Mouse (Mus musculus) liver, postnatal 0 days (tissue): ENCODE data around the gene Rpl5. TPM values are rescaled to one million over a fixed set of nuclear protein-coding genes. Genes with fewer than 3 reads are reported as not detected.

ENCODE experiments used
- ATAC-seq: fragments of 200-750 bp; cut with Nextera tagmentation; 2 replicates; pipeline ENCODE4 v1.8.0; 2017; ENCODE audit warnings: mild to moderate bottlenecking, moderate library complexity
- DNase-seq: peaks from one replicate; pipeline ENCODE4 v3.0.0-alpha.2; 2016
- H3K27ac ChIP-seq: fragments of 300-500 bp; sonication (generic); 2 replicates; pipeline ENCODE4 v1.5.1; 2014; ENCODE audit warnings: antibody characterized with exemption, moderate library complexity, mild to moderate bottlenecking, low read depth
- H3K27me3 ChIP-seq: fragments of 300-500 bp; sonication (generic); 2 replicates; pipeline ENCODE4 v1.6.1; 2014; ENCODE audit warnings: low read length, control low read depth, mixed read lengths; ENCODE audit not compliant: insufficient read depth
- H3K36me3 ChIP-seq: fragments of 300-500 bp; sonication (generic); replicated peaks from 2 replicates; pipeline ENCODE4 v1.6.1; 2014; ENCODE audit warnings: mild to moderate bottlenecking, control low read depth, low read length, moderate library complexity, mixed read lengths; ENCODE audit not compliant: insufficient read depth
- H3K4me1 ChIP-seq: fragments of 300-500 bp; sonication (generic); 2 replicates; pipeline ENCODE4 v1.6.1; 2014; ENCODE audit warnings: antibody characterized with exemption, mild to moderate bottlenecking, control low read depth; ENCODE audit not compliant: insufficient read depth
- H3K4me2 ChIP-seq: fragments of 300-500 bp; sonication (generic); 2 replicates; pipeline ENCODE4 v1.6.1; 2014; ENCODE audit warnings: low read depth, mild to moderate bottlenecking, low read length, moderate library complexity, mixed read lengths
- H3K4me3 ChIP-seq: fragments of 300-500 bp; sonication (generic); 2 replicates; pipeline ENCODE4 v1.5.1; 2014; ENCODE audit warnings: low read depth, low read length
- H3K9ac ChIP-seq: fragments of 300-500 bp; sonication (generic); replicated peaks from 2 replicates; pipeline ENCODE4 v1.6.1; 2014; ENCODE audit warnings: mild to moderate bottlenecking, moderate library complexity
- H3K9me3 ChIP-seq: fragments of 300-500 bp; sonication (generic); 2 replicates; pipeline ENCODE4 v1.6.1; 2016; ENCODE audit warnings: mild to moderate bottlenecking, control low read depth, low read length, mixed read lengths
- CTCF ChIP-seq: sonication (generic); IDR thresholded peaks from 2 replicates; pipeline ENCODE4 v1.5.1; 2016; ENCODE audit warnings: antibody characterized with exemption, low read depth
- EP300 ChIP-seq: IDR thresholded peaks from 2 replicates; pipeline ENCODE4 v1.6.1; 2016; ENCODE audit warnings: antibody characterized with exemption, low read depth, mild to moderate bottlenecking
- WGBS: fragments of 180-500 bp; shearing (Covaris S2); extraction: QIAGEN DNeasy Blood & Tissue Kit; methylation state at CpG from one replicate; pipeline ENCODE4 v1.1.7; 2014; ENCODE audit not compliant: insufficient replicate concordance; 5-methylcytosine and 5-hydroxymethylcytosine counted together
- polyA plus RNA-seq: library from polyadenylated mRNA; unstranded; fragments of >200 nt; fragmentation: Nextera tagmentation; extraction: Ambion mirVana; gene quantifications from 2 replicates; pipeline ENCODE4 v1.2.1, GENCODE M21; 2015

Rpl5 gene
- polyA plus RNA-seq, 1 experiment from 2014 or later = 20.2 TPM

GRCm38 (mm10) chr5:107873886-107874302 lies 26.4 kb upstream of the Rpl5 start:
- peaks cover 9% of the 10 kb centered on the region; the same call in 1 of the 2 replicates for H3K36me3 ChIP-seq
- no peaks in the 10 kb centered on the region for H3K9me3 ChIP-seq
- peak overlapping the region; percentile 59 for H3K4me3 ChIP-seq
- H3K4me1 ChIP-seq = peaks cover 16% of the 10 kb centered on the region; the same call in 1 of the 2 replicates
- no peaks in the 10 kb centered on the region for H3K27me3 ChIP-seq
- peak overlapping the region; percentile 87 for H3K27ac ChIP-seq
- H3K9ac ChIP-seq = peak overlapping the region; percentile 66
- TF ChIP-seq CTCF (no peak), EP300 (peak; percentile 92)
- WGBS = 44% methylated on average over 7 of the region's 7 CpGs
- peak; percentile 43 for ATAC-seq
- H3K4me2 ChIP-seq = peak overlapping the region; percentile 54
- DNase-seq = peak; percentile 51

- Histone ChIP-seq H3K36me3 (peaks cover 9% of the 10 kb centered on the region; the same call in 1 of the 2 replicates), H3K27me3 (no peaks in the 10 kb centered on the region), H3K4me2 (peak within 1 kb of the TSS; percentile 54), H3K9ac (peak within 1 kb of the TSS; percentile 66), H3K4me3 (peak within 1 kb of the TSS; percentile 59), H3K9me3 (no peaks in the 10 kb centered on the region), H3K4me1 (peaks cover 17% of the 10 kb centered on the region; the same call in 1 of the 2 replicates), H3K27ac (peak within 1 kb of the TSS; percentile 87)
- 32% methylated on average over 4 of the region's 4 CpGs for WGBS
- peak; percentile 94 for ATAC-seq
- DNase-seq = peak; percentile 70
- no peak for TF ChIP-seq CTCF
- peak; percentile 64; the same call in 1 of the 2 replicates for TF ChIP-seq EP300
These were observed 25.6 kb upstream of the Rpl5 start, which contains the start of gene Evi5 for GRCm38 (mm10) chr5:107874561-107875260. Evi5 (minus strand) TSS chr5:107875107.

- Histone ChIP-seq H3K27ac (peak overlapping the region; percentile 87), H3K9me3 (no peaks in the 10 kb centered on the region), H3K4me2 (peak overlapping the region; percentile 54), H3K4me1 (peaks cover 17% of the 10 kb centered on the region; the same call in 1 of the 2 replicates), H3K36me3 (peaks cover 9% of the 10 kb centered on the region; the same call in 1 of the 2 replicates), H3K27me3 (no peaks in the 10 kb centered on the region), H3K4me3 (no peak overlapping the region), H3K9ac (no peak overlapping the region)
- peak; percentile 78 for ATAC-seq
- TF ChIP-seq CTCF (no peak), EP300 (no peak)
- no peak for DNase-seq
These were observed 25.1 kb upstream of the Rpl5 start for GRCm38 (mm10) chr5:107875261-107875611.

- TF ChIP-seq EP300 (no peak), CTCF (peak; percentile 54)
- no peak overlapping the region for H3K9ac ChIP-seq
- H3K4me3 ChIP-seq = no peak overlapping the region
- 84% methylated on average over 1 of the region's 1 CpGs for WGBS
- H3K4me2 ChIP-seq = no peak overlapping the region
- H3K4me1 ChIP-seq = peaks cover 12% of the 10 kb centered on the region; the same call in 1 of the 2 replicates
- DNase-seq = no peak
- H3K9me3 ChIP-seq = no peaks in the 10 kb centered on the region
- H3K27ac ChIP-seq = no peak overlapping the region
- no peak for ATAC-seq
- peaks cover 6% of the 10 kb centered on the region; the same call in 1 of the 2 replicates for H3K36me3 ChIP-seq
- H3K27me3 ChIP-seq = no peaks in the 10 kb centered on the region
These were observed 23.2 kb upstream of the Rpl5 start for GRCm38 (mm10) chr5:107877053-107877452.

- no peak overlapping the region for H3K4me3 ChIP-seq
- H3K36me3 ChIP-seq = no peaks in the 10 kb centered on the region
- DNase-seq (no peak), ATAC-seq (peak; percentile 87)
- no peaks in the 10 kb centered on the region for H3K9me3 ChIP-seq
- H3K27me3 ChIP-seq = no peaks in the 10 kb centered on the region
- peak overlapping the region; percentile 82 for H3K27ac ChIP-seq
- H3K9ac ChIP-seq = peak overlapping the region; percentile 42; the same call in 1 of the 2 replicates
- TF ChIP-seq CTCF (no peak), EP300 (no peak)
- H3K4me1 ChIP-seq = peaks cover 4% of the 10 kb centered on the region; the same call in 1 of the 2 replicates
- WGBS = 55% methylated on average over 5 of the region's 5 CpGs
- peak overlapping the region; percentile 53 for H3K4me2 ChIP-seq
These were observed 19.6 kb upstream of the Rpl5 start for GRCm38 (mm10) chr5:107880710-107881109.

GRCm38 (mm10) chr5:107889994-107890888 lies 10.1 kb upstream of the Rpl5 start:
- peak overlapping the region; percentile 74 for H3K27ac ChIP-seq
- H3K27me3 ChIP-seq = no peaks in the 10 kb centered on the region
- no peaks in the 10 kb centered on the region for H3K36me3 ChIP-seq
- ATAC-seq (peak; percentile 87), DNase-seq (peak; percentile 29)
- H3K4me1 ChIP-seq = peaks cover 7% of the 10 kb centered on the region
- no peaks in the 10 kb centered on the region for H3K9me3 ChIP-seq
- H3K4me2 ChIP-seq = peak overlapping the region; percentile 27; the same call in 1 of the 2 replicates
- H3K4me3 ChIP-seq = no peak overlapping the region
- TF ChIP-seq EP300 (no peak), CTCF (no peak)
- peak overlapping the region; percentile 28; the same call in 1 of the 2 replicates for H3K9ac ChIP-seq
- WGBS = 43% methylated on average over 9 of the region's 9 CpGs
